Mouse (Mus musculus): ENCODE measurements around the gene Sct. TPM values are rescaled to one million over a fixed set of nuclear protein-coding genes. Genes with fewer than 3 reads are reported as not detected.

The Sct gene
- polyA plus RNA-seq, 1 experiment from 2014 or later: 2.7 TPM

DNA sequence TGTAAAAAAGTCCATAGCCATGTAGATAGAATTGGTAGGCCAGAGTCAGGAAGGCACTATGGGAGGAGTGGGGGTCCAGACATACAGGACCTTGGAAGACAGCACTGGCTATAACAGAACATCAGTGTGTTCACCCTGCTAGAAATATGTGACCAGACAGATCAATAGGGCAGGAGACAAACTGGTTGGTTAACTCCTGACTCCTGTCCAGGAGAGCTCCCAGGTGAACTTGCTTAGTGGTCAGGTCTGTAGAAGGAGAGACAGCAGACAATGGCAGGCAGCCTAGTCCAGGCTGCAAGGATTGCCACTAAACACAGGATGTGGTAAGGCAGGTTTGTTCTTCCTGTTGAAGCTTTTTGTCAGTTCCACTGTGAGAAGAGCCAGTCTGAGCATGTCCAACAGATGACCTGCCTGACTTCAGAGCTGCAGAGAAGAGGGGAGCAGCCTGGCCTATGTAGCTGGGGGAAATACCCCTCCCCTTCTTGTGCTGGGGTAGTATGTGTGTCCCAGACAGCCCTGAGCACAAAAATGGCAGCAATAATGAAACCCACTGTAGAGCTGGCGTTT lies 23.9 kb upstream of the Sct start:
- Histone ChIP-seq H3K4me3 (no peak overlapping the region), H3K9me3 (replicated peaks) (no peaks in the 10 kb centered on the region), H3K27me3 (no peaks in the 10 kb centered on the region), H3K27ac (no peak overlapping the region), H3K9ac (no peak overlapping the region), H3K4me1 (no peaks in the 10 kb centered on the region), H3K4me2 (replicated peaks) (no peak overlapping the region), H3K36me3 (peaks cover 87% of the 10 kb centered on the region)
- ATAC-seq (ENCODE audit: low FRiP score): no peak
- 84% methylated on average over 1 of the region's 1 CpGs for WGBS

- no peak overlapping the region for H3K9ac ChIP-seq
- peaks cover 86% of the 10 kb centered on the region for H3K36me3 ChIP-seq
- no peak overlapping the region for H3K4me2 ChIP-seq (replicated peaks)
- no peaks in the 10 kb centered on the region for H3K9me3 ChIP-seq (replicated peaks)
- 98% methylated on average over 9 of the region's 9 CpGs for WGBS
- H3K27ac ChIP-seq: no peak overlapping the region
- no peaks in the 10 kb centered on the region for H3K4me1 ChIP-seq
- H3K27me3 ChIP-seq: peaks cover under 1% of the 10 kb centered on the region; the same call in 1 of the 2 replicates
- ATAC-seq (ENCODE audit: low FRiP score): no peak
- no peak overlapping the region for H3K4me3 ChIP-seq
These were observed 22.5 kb upstream of the Sct start for GRCm38 (mm10) chr7:141301386-141301785.

DNA sequence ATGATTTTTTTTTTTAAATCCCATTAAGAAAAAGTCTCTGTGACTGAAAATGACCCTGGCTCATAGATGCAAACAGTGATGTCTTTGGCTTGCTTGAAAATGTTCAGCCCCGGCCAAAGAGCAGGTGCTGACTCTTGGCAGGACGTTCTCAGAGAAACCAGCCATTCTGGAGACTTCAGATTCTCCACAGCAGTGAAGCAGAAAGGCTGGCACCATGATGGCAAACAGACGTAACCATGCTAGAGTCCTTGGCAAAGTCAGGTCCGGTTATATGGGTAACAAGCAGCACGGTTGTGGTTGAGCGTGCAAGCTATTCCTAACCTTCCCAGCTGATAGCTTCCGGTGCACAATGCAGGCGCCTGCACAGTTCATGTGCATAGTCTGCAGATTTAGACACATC lies 20.2 kb upstream of the Sct start:
- 96% methylated on average over 8 of the region's 8 CpGs for WGBS
- no peak overlapping the region for H3K9ac ChIP-seq
- no peak for ATAC-seq (ENCODE audit: low FRiP score)
- peaks cover 23% of the 10 kb centered on the region for H3K27me3 ChIP-seq
- H3K4me2 ChIP-seq (replicated peaks): no peak overlapping the region
- H3K9me3 ChIP-seq (replicated peaks): no peaks in the 10 kb centered on the region
- H3K36me3 ChIP-seq: peaks cover 66% of the 10 kb centered on the region
- no peak overlapping the region for H3K4me3 ChIP-seq
- no peak overlapping the region for H3K27ac ChIP-seq
- H3K4me1 ChIP-seq: peaks cover 6% of the 10 kb centered on the region

DNA sequence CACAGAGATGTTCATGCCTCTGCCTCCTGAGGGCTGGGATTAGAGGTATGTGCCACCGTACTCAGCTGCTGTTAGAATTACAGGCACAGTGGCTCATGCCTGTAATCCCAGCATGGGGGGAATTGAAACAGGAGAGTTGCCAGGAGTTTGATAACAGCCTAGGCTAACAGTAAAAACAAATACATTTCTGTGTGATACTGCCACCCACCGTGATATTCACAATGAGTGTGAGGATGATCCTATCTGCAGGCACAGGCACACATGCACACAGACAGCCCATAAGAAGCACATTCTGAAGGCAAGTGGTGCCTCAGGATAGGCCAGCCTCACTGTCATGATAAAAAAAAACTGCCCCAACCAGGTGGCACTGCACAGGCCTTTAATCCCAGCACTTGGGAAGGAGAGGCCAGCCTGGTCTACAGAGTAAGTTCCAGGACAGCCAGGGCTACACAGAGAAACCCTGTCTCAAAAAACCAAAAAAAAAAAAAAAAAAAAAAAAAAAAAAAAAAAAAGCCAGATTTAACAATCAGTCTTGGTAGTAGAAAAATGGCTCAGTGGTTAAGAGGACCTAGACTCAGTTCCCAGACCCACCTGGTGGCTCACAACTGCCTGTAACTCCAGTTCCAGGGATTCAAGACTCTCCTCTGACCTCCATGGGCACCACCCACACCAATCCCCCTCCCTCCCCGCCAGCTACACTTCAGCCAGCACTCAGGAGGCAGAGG lies 19.2 kb upstream of the Sct start:
- WGBS: 88% methylated on average over 3 of the region's 3 CpGs
- Histone ChIP-seq H3K27me3 (peaks cover 33% of the 10 kb centered on the region), H3K9ac (no peak overlapping the region), H3K9me3 (replicated peaks) (no peaks in the 10 kb centered on the region), H3K4me1 (peaks cover 15% of the 10 kb centered on the region), H3K4me3 (no peak overlapping the region), H3K27ac (no peak overlapping the region), H3K36me3 (peaks cover 56% of the 10 kb centered on the region), H3K4me2 (replicated peaks) (no peak overlapping the region)
- no peak for ATAC-seq (ENCODE audit: low FRiP score)

DNA sequence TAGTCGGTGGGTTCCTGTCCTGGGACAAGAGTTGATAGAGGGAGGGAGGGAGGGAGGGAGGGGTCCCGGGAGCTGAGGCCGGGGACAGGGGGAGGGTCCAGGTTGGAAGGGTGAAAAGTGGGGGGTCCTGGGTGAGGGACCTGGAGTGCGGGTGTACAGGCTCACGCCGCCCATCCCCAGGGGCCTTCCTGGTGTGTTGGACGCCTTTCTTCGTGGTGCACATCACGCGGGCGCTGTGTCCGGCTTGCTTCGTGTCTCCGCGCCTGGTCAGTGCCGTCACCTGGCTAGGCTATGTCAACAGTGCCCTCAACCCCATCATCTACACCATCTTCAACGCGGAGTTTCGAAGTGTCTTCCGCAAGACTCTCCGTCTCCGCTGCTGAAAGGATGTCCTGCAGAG lies 15.5 kb upstream of the Sct start:
- H3K27me3 ChIP-seq: peaks cover 67% of the 10 kb centered on the region
- peaks cover 30% of the 10 kb centered on the region for H3K4me1 ChIP-seq
- H3K27ac ChIP-seq: no peak overlapping the region
- H3K4me3 ChIP-seq: peak overlapping the region; percentile 36
- ATAC-seq (ENCODE audit: low FRiP score): 0 out of 2 replicates have a peak, but pooled peaks have one; percentile 8
- WGBS: 7% methylated on average over 22 of the region's 22 CpGs
- H3K9ac ChIP-seq: no peak overlapping the region
- H3K4me2 ChIP-seq (replicated peaks): peak overlapping the region; percentile 63
- peaks cover 25% of the 10 kb centered on the region for H3K36me3 ChIP-seq
- no peaks in the 10 kb centered on the region for H3K9me3 ChIP-seq (replicated peaks)

DNA sequence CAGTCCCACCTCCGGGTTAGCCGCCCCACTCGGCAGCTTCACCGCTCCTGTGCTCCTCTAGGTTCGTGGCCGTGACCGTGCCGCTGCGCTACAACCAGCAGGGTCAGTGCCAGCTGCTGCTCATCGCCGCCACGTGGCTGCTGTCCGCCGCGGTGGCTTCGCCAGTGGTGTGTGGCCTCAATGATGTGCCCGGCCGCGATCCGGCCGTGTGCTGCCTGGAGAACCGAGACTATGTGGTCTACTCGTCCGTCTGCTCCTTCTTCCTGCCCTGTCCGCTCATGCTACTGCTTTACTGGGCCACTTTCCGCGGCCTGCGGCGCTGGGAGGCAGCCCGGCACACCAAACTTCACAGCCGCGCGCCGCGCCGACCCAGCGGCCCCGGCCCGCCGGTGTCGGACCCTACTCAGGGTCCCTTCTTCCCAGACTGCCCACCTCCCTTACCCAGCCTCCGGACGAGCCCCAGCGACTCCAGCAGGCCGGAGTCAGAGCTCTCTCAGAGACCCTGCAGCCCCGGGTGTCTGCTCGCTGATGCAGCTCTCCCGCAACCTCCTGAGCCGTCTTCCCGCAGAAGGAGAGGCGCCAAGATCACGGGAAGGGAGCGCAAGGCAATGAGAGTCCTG lies 15.0 kb upstream of the Sct start:
- Histone ChIP-seq H3K36me3 (peaks cover 20% of the 10 kb centered on the region), H3K27ac (no peak overlapping the region), H3K9ac (peak overlapping the region; percentile 42; the same call in 1 of the 2 replicates), H3K4me1 (peaks cover 30% of the 10 kb centered on the region), H3K9me3 (replicated peaks) (no peaks in the 10 kb centered on the region), H3K4me3 (peak overlapping the region; percentile 36), H3K27me3 (peaks cover 70% of the 10 kb centered on the region), H3K4me2 (replicated peaks) (peak overlapping the region; percentile 63)
- WGBS: 1% methylated on average over 53 of the region's 53 CpGs
- 0 out of 2 replicates have a peak, but pooled peaks have one; percentile 15 for ATAC-seq (ENCODE audit: low FRiP score)

DNA sequence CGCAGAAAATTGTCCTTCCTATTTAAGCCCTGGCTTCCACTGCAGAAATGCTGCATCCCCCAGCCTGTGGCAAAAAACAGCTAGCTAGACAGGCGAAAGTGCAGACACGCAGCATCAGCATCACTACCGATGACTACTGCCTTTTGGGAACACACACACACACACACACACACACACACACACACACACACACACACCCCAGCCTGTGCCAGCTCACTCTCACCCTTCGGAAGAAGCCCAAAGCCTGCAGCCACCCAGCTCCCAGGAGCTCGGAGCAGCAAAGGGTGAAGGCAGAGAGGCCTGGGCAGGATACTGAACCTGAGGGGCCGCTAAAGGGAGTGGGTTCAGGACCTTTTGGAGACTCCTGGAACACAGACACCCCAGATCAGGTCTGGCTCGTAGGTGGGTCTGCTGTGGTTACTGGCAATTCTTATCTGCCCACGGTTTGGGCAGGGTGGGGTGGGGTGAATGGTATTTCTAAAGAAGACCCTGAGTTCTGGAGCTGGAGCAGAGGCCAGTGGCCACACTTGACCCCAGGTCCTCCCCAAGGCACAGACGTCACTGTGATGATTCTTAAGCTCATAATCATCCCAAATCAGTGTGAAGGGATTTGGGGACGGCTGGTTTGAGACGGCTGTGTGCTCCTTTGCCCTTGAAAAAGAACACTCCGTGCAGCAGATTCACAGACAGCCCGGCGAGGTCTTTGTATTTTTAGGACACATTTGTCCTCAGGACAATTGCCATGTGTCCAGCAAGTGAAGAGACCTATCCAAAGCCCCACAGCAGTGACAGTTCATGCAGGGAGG lies 13.9 kb upstream of the Sct start:
- Histone ChIP-seq H3K27me3 (peaks cover 70% of the 10 kb centered on the region), H3K9me3 (replicated peaks) (no peaks in the 10 kb centered on the region), H3K27ac (no peak overlapping the region), H3K36me3 (peaks cover 12% of the 10 kb centered on the region), H3K9ac (peak overlapping the region; percentile 68; the same call in 1 of the 2 replicates), H3K4me1 (peaks cover 30% of the 10 kb centered on the region), H3K4me2 (replicated peaks) (peak overlapping the region; percentile 92), H3K4me3 (peak overlapping the region; percentile 51)
- no peak for ATAC-seq (ENCODE audit: low FRiP score)
- 30% methylated on average over 15 of the region's 15 CpGs for WGBS

- Histone ChIP-seq H3K36me3 (peaks cover 6% of the 10 kb centered on the region), H3K27me3 (peaks cover 70% of the 10 kb centered on the region), H3K4me3 (peak within 1 kb of the TSS; percentile 51), H3K27ac (no peak within 1 kb of the TSS), H3K9me3 (replicated peaks) (no peaks in the 10 kb centered on the region), H3K4me1 (peaks cover 30% of the 10 kb centered on the region), H3K9ac (peak within 1 kb of the TSS; percentile 68), H3K4me2 (replicated peaks) (peak within 1 kb of the TSS; percentile 92)
- peak; percentile 48; the same call in 1 of the 2 replicates for ATAC-seq (ENCODE audit: low FRiP score)
- 2% methylated on average over 46 of the region's 46 CpGs for WGBS
These were observed 13.1 kb upstream of the Sct start, which contains the start of gene Drd4 for GRCm38 (mm10) chr7:141291921-141292582. Drd4 (plus strand) TSS chr7:141292006.

DNA sequence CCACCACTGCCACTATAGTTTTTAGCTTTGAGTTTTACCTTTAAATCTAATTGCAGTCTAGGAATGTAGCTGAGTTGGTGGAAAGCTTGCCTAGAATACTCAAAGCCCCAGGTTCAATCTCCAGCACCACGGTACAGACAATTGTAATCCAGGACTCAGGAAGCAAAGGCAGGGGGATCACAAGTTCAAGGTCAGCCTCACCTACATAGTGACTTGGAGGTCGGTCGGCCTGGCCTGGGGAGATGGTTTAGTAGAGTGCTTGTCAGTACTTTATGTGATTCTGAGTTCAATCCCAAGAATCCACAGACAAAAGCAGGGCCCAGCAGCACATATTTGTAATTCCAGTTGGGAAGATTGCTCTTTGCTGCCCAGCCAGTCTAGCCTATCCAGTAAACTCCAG lies 9.1 kb upstream of the Sct start:
- no peaks in the 10 kb centered on the region for H3K36me3 ChIP-seq
- no peak overlapping the region for H3K27ac ChIP-seq
- no peaks in the 10 kb centered on the region for H3K9me3 ChIP-seq (replicated peaks)
- H3K4me2 ChIP-seq (replicated peaks): no peak overlapping the region
- no peak overlapping the region for H3K9ac ChIP-seq
- H3K27me3 ChIP-seq: peaks cover 36% of the 10 kb centered on the region
- H3K4me3 ChIP-seq: no peak overlapping the region
- 84% methylated on average over 3 of the region's 3 CpGs for WGBS
- H3K4me1 ChIP-seq: peaks cover 15% of the 10 kb centered on the region
- no peak for ATAC-seq (ENCODE audit: low FRiP score)

DNA sequence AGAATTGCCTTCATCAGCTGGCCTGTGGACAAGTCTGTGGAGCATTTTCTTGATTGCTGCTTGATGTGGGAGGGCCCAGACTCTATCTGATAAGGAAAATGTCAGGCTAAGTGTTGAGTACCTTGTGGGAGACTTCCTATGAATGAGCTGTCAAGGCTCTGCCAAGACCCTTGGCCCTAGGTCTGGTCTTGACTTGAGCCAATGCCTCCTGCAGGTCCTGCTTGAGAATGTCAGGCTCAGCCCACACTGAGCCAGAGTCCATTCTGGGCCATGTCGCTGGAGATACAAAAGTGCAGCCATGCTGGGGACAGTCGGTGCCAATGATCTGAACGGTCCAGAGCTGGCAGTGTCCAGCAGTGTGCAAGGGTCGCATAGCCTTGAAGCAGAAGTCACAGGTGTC lies 3.8 kb upstream of the Sct start:
- Histone ChIP-seq H3K9ac (no peak overlapping the region), H3K4me3 (no peak overlapping the region), H3K27ac (no peak overlapping the region), H3K4me1 (peaks cover 11% of the 10 kb centered on the region), H3K27me3 (peaks cover 22% of the 10 kb centered on the region), H3K4me2 (replicated peaks) (no peak overlapping the region), H3K9me3 (replicated peaks) (no peaks in the 10 kb centered on the region), H3K36me3 (no peaks in the 10 kb centered on the region)
- ATAC-seq (ENCODE audit: low FRiP score): no peak
- 83% methylated on average over 4 of the region's 4 CpGs for WGBS

- 52% methylated on average over 6 of the region's 6 CpGs for WGBS
- Histone ChIP-seq H3K4me3 (no peak overlapping the region), H3K27ac (no peak overlapping the region), H3K4me2 (replicated peaks) (no peak overlapping the region), H3K27me3 (peaks cover 27% of the 10 kb centered on the region), H3K9me3 (replicated peaks) (no peaks in the 10 kb centered on the region), H3K36me3 (no peaks in the 10 kb centered on the region), H3K9ac (no peak overlapping the region), H3K4me1 (peaks cover 11% of the 10 kb centered on the region)
- no peak for ATAC-seq (ENCODE audit: low FRiP score)
These were observed 2.5 kb upstream of the Sct start for GRCm38 (mm10) chr7:141281442-141281841.

Measured in hindbrain, embryonic 12.5 days (tissue).